Mouse (Mus musculus) hindbrain, embryonic 14.5 days (tissue): ENCODE data around the gene Hsd17b12. TPM values are rescaled to one million over a fixed set of nuclear protein-coding genes. Genes with fewer than 3 reads are reported as not detected.

Experiments
- ATAC-seq: fragments of 200-750 bp; cut with Nextera tagmentation; 2 replicates; pipeline ENCODE4 v1.8.0; 2017; ENCODE audit warnings: moderate number of reproducible peaks, mild to moderate bottlenecking, moderate TSS enrichment, moderate library complexity; ENCODE audit not compliant: low FRiP score
- DNase-seq: peaks from one replicate; pipeline ENCODE4 v3.0.0-alpha.2; 2015; ENCODE audit warnings: low spot score
- H3K27ac ChIP-seq: fragments of 300-500 bp; sonication (generic); 2 replicates; pipeline ENCODE4 v1.5.1; 2014; ENCODE audit warnings: mild to moderate bottlenecking, moderate library complexity
- H3K27me3 ChIP-seq: fragments of 300-500 bp; sonication (generic); 2 replicates; pipeline ENCODE4 v1.6.1; 2014; ENCODE audit warnings: mild to moderate bottlenecking, low read length, mixed read lengths; ENCODE audit not compliant: control insufficient read depth, insufficient read depth
- H3K36me3 ChIP-seq: fragments of 300-500 bp; sonication (generic); replicated peaks from 2 replicates; pipeline ENCODE4 v1.6.1; 2014; ENCODE audit not compliant: control insufficient read depth, insufficient read depth
- H3K4me1 ChIP-seq: fragments of 300-500 bp; sonication (generic); replicated peaks from 2 replicates; pipeline ENCODE4 v1.6.1; 2014; ENCODE audit warnings: antibody characterized with exemption, low read length, mixed read lengths; ENCODE audit not compliant: control insufficient read depth, insufficient read depth
- H3K4me2 ChIP-seq: fragments of 300-500 bp; sonication (generic); replicated peaks from 2 replicates; pipeline ENCODE4 v1.6.1; 2014; ENCODE audit warnings: mild to moderate bottlenecking, moderate library complexity
- H3K4me3 ChIP-seq: fragments of 300-500 bp; sonication (generic); replicated peaks from 2 replicates; pipeline ENCODE4 v1.5.1; 2014; ENCODE audit warnings: mild to moderate bottlenecking, low read length
- H3K9ac ChIP-seq: fragments of 300-500 bp; sonication (generic); 2 replicates; pipeline ENCODE4 v1.6.1; 2014
- H3K9me3 ChIP-seq: fragments of 300-500 bp; sonication (generic); 2 replicates; pipeline ENCODE4 v1.6.1; 2016; ENCODE audit warnings: low read length; ENCODE audit not compliant: control insufficient read depth
- WGBS: fragments of 180-500 bp; shearing (Covaris S2); extraction: QIAGEN DNeasy Blood & Tissue Kit; methylation state at CpG from one replicate; pipeline ENCODE4 v1.1.7; 2014; 5-methylcytosine and 5-hydroxymethylcytosine counted together
- polyA plus RNA-seq: library from polyadenylated mRNA; unstranded; fragments of >200 nt; fragmentation: Nextera tagmentation; extraction: Ambion mirVana; gene quantifications from 2 replicates; pipeline ENCODE4 v1.2.1, GENCODE M21; 2014

The Hsd17b12 gene
- polyA plus RNA-seq, 1 experiment from 2014 or later, result 136 TPM

- ATAC-seq, result no peak
- WGBS, result 84% methylated on average over 5 of the region's 5 CpGs
- no peaks in the 10 kb centered on the region for H3K27me3 ChIP-seq
Observed at GRCm38 (mm10) chr2:94051952-94052351, 105.8 kb downstream of the Hsd17b12 start.

DNA sequence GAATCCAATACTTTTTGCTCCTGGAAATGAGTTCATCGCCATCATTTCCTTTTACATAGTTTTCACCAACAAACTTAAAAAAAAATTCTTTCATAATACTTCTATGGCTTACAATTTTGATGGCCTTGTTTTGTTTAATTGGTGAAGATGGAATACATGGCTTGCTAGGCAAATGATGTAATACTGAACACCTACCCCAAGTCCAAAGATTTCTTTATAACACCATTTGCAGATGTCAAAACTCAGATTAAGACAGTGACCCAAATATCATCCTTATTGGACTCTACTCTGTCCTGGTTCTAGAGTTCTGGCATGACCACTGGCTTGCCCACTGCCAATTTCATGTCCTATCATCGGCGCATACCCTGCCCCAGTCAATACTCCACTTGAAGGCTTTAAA lies 106.9 kb downstream of the Hsd17b12 start:
- Histone ChIP-seq H3K9me3 (no peaks in the 10 kb centered on the region), H3K27ac (no peak overlapping the region), H3K9ac (no peak overlapping the region), H3K4me2 (no peak overlapping the region), H3K36me3 (peaks cover 7% of the 10 kb centered on the region; the same call in 1 of the 2 replicates), H3K27me3 (no peaks in the 10 kb centered on the region), H3K4me1 (peaks cover 24% of the 10 kb centered on the region), H3K4me3 (no peak overlapping the region)
- ATAC-seq, result no peak
- 99% methylated on average over 3 of the region's 3 CpGs for WGBS
- DNase-seq, result no peak

More at GRCm38 (mm10) chr2:94051952-94052351, 105.8 kb downstream of the Hsd17b12 start:
- Histone ChIP-seq H3K36me3 (peaks cover 7% of the 10 kb centered on the region; the same call in 1 of the 2 replicates), H3K4me1 (peaks cover 24% of the 10 kb centered on the region), H3K4me3 (no peak overlapping the region), H3K4me2 (no peak overlapping the region), H3K9me3 (no peaks in the 10 kb centered on the region), H3K9ac (no peak overlapping the region), H3K27ac (no peak overlapping the region)
- no peak for DNase-seq

DNA sequence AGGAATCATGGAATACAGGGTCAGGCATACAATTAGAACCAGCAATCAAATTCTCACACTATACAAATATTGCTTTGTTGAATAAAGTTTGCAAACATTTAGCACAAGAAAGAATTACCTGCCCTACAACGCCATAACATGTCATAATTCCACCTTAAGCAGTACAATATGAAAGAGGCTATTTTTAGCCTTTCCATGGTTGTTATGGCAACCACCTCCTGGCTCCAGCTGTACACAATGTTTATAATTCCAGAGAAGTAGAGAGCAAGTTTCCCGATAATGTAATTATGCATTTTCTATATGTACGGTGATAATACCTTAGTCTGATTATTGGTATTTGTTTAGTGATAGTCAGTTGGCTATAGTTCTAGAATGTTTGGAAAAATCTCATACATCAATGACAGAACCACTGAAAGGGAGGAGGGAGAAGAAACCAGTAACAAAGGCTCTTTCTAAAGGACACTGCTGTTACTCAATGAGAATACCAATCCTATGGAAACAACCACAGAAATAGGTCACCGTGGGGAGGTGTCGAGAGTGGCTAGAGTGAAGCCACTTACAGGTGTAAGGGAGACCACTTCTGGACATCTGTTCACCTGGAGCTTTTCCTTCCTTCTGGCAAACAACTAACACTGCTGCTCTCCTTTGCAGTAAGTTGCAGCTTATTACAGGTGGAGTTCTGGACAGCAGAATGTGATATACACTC lies 108.1 kb downstream of the Hsd17b12 start:
- Histone ChIP-seq H3K36me3 (peaks cover 7% of the 10 kb centered on the region; the same call in 1 of the 2 replicates), H3K4me3 (no peak overlapping the region), H3K4me2 (0 out of 2 replicates have a peak overlapping the region, but pooled peaks have one; percentile 17), H3K27ac (peak overlapping the region; percentile 79), H3K27me3 (no peaks in the 10 kb centered on the region), H3K9ac (0 out of 2 replicates have a peak overlapping the region, but pooled peaks have one; percentile 34), H3K9me3 (no peaks in the 10 kb centered on the region), H3K4me1 (peaks cover 33% of the 10 kb centered on the region)
- DNase-seq (peak; percentile 63), ATAC-seq (peak; percentile 72; the same call in 1 of the 2 replicates)
- WGBS, result 55% methylated on average over 5 of the region's 5 CpGs

GRCm38 (mm10) chr2:94048733-94049470 lies 108.9 kb downstream of the Hsd17b12 start:
- Histone ChIP-seq H3K4me2 (0 out of 2 replicates have a peak overlapping the region, but pooled peaks have one; percentile 17), H3K4me1 (peaks cover 39% of the 10 kb centered on the region), H3K9ac (peak overlapping the region; percentile 34; the same call in 1 of the 2 replicates), H3K27ac (peak overlapping the region; percentile 79), H3K27me3 (no peaks in the 10 kb centered on the region), H3K9me3 (no peaks in the 10 kb centered on the region), H3K36me3 (peaks cover 7% of the 10 kb centered on the region; the same call in 1 of the 2 replicates), H3K4me3 (no peak overlapping the region)
- peak; percentile 48; the same call in 1 of the 2 replicates for ATAC-seq
- WGBS, result 61% methylated on average over 5 of the region's 5 CpGs
- no peak for DNase-seq

DNA sequence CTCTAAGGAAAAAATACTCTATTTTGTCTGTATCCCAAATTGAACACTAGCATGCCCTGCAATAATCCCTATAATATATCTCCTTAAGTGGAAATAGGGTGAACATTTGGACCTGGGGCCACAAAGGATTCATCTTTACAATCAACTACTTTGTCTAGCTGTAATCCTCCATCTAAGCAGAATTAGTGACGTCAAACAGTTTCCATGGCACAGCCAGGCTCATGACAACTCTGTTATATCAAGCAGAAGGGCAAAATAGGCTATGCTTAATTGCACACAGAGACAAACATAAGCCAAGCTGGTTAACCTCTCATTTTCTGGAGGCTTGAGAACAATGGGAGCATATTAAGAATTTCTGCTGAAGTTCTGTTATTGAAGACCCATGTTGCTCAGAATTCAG lies 109.5 kb downstream of the Hsd17b12 start:
- no peak overlapping the region for H3K4me3 ChIP-seq
- ATAC-seq (no peak), DNase-seq (no peak)
- no peak overlapping the region for H3K4me2 ChIP-seq
- peak overlapping the region; percentile 79 for H3K27ac ChIP-seq
- peaks cover 7% of the 10 kb centered on the region; the same call in 1 of the 2 replicates for H3K36me3 ChIP-seq
- H3K4me1 ChIP-seq, result peaks cover 39% of the 10 kb centered on the region
- H3K9ac ChIP-seq, result 0 out of 2 replicates have a peak overlapping the region, but pooled peaks have one; percentile 34
- no peaks in the 10 kb centered on the region for H3K27me3 ChIP-seq
- 37% methylated on average over 1 of the region's 1 CpGs for WGBS
- H3K9me3 ChIP-seq, result no peaks in the 10 kb centered on the region

DNA sequence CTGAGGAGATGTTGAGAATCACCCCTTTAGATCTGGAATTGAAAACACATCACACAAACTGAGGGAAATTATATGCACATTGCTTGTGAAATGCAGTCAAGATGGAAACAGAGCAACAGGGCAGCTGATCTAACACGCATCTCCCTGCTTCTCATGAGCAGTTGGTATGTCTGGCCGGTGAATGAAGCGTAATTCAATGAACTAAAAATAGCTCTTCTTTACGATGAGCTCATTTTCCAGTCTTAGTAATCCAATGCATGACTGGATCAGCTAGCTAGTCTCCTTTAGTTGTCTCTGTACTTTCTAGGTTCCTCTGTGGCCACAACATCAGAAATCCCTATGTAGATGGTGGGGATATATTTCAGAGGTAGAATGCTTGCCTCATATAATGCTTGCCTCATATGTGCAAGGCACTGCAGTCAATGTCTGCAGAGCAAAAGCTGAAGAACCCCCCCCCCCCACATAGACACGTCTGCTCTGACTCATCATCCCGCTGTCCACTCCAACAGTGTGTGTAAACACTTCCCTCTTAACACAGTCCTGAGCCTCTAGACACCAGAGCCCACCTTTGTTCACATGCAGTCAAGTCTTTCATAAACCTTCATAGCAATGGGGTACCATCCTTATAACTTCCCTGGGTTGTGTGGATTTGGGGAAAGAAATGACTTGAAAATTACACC lies 112.2 kb downstream of the Hsd17b12 start:
- 75% methylated on average over 6 of the region's 6 CpGs for WGBS
- DNase-seq, result no peak
- Histone ChIP-seq H3K4me3 (no peak overlapping the region), H3K4me1 (peaks cover 39% of the 10 kb centered on the region), H3K9me3 (no peaks in the 10 kb centered on the region), H3K36me3 (0 out of 2 replicates have a peak, but pooled peaks cover 4% of the 10 kb centered on the region), H3K27ac (0 out of 2 replicates have a peak overlapping the region, but pooled peaks have one; percentile 20), H3K4me2 (no peak overlapping the region), H3K9ac (no peak overlapping the region), H3K27me3 (no peaks in the 10 kb centered on the region)
- ATAC-seq, result no peak

DNA sequence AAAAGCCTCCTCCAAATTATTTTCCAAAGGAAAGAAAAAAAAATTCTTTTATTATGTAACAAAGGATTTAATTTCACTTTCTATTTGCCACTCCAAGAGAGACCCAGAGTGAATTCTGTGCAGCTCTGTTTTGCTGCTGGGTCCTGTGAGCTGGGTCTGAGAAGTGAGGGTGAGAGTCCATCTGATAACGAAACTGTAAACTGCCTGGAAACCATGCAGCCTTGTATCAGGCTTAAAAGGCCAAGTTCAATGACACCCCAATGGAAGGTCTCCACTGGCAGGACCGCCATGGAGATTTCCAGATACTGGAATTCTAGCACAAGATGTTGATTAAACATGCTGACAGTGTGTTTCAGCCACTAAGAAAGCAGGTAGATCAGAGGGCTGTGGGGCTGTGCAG lies 113.6 kb downstream of the Hsd17b12 start:
- Histone ChIP-seq H3K27me3 (no peaks in the 10 kb centered on the region), H3K4me3 (no peak overlapping the region), H3K9ac (no peak overlapping the region), H3K9me3 (no peaks in the 10 kb centered on the region), H3K4me2 (no peak overlapping the region), H3K4me1 (peaks cover 28% of the 10 kb centered on the region), H3K36me3 (0 out of 2 replicates have a peak, but pooled peaks cover 7% of the 10 kb centered on the region), H3K27ac (peak overlapping the region; percentile 58)
- DNase-seq (no peak), ATAC-seq (no peak)
- 72% methylated on average over 2 of the region's 2 CpGs for WGBS

GRCm38 (mm10) chr2:94043662-94044061 lies 114.1 kb downstream of the Hsd17b12 start:
- no peak overlapping the region for H3K4me2 ChIP-seq
- no peak overlapping the region for H3K4me3 ChIP-seq
- DNase-seq (peak; percentile 65), ATAC-seq (peak; percentile 74)
- no peaks in the 10 kb centered on the region for H3K27me3 ChIP-seq
- 0 out of 2 replicates have a peak, but pooled peaks cover 7% of the 10 kb centered on the region for H3K36me3 ChIP-seq
- H3K27ac ChIP-seq, result peak overlapping the region; percentile 66
- peaks cover 23% of the 10 kb centered on the region for H3K4me1 ChIP-seq
- WGBS, result 35% methylated on average over 5 of the region's 5 CpGs
- H3K9me3 ChIP-seq, result no peaks in the 10 kb centered on the region
- H3K9ac ChIP-seq, result 0 out of 2 replicates have a peak overlapping the region, but pooled peaks have one; percentile 7
